Mouse (Mus musculus) heart, embryonic 16.5 days (tissue): ENCODE measurements at regions not wholly inside any gene's neighbourhood (a gene's known extent, or its start where the extent isn't known, plus 50 kb on each side); places are given as distances from the start of the nearest gene placed in this dataset.

Experiments
- ATAC-seq: fragments of 200-750 bp; cut with Nextera tagmentation; replicated peaks from 2 replicates; pipeline ENCODE4 v1.8.0; 2017; ENCODE audit warnings: moderate number of reproducible peaks; ENCODE audit not compliant: insufficient read depth, low FRiP score; ENCODE audit errors: extremely low read depth
- H3K27ac ChIP-seq: fragments of 300-500 bp; sonication (generic); 2 replicates; pipeline ENCODE4 v1.5.1; 2014; ENCODE audit warnings: mild to moderate bottlenecking, low read length, control low read depth, moderate library complexity
- H3K27me3 ChIP-seq: fragments of 300-500 bp; sonication (generic); 2 replicates; pipeline ENCODE4 v1.6.1; 2014; ENCODE audit warnings: low read length, mixed read lengths; ENCODE audit not compliant: control insufficient read depth, insufficient read depth
- H3K36me3 ChIP-seq: fragments of 300-500 bp; sonication (generic); 2 replicates; pipeline ENCODE4 v1.6.1; 2014; ENCODE audit not compliant: control insufficient read depth, insufficient read depth
- H3K4me1 ChIP-seq: fragments of 300-500 bp; sonication (generic); 2 replicates; pipeline ENCODE4 v1.6.1; 2014; ENCODE audit warnings: low read length, mixed read lengths; ENCODE audit not compliant: control insufficient read depth, insufficient read depth
- H3K4me2 ChIP-seq: fragments of 300-500 bp; sonication (generic); 2 replicates; pipeline ENCODE4 v1.6.1; 2014; ENCODE audit warnings: low read depth, mild to moderate bottlenecking, control low read depth, low read length
- H3K4me3 ChIP-seq: fragments of 300-500 bp; sonication (generic); 2 replicates; pipeline ENCODE4 v1.5.1; 2014; ENCODE audit warnings: mild to moderate bottlenecking, control low read depth, low read length
- H3K9ac ChIP-seq: fragments of 300-500 bp; sonication (generic); 2 replicates; pipeline ENCODE4 v1.6.1; 2014; ENCODE audit warnings: low read length, control low read depth
- H3K9me3 ChIP-seq: fragments of 300-500 bp; sonication (generic); replicated peaks from 2 replicates; pipeline ENCODE4 v1.6.1; 2016; ENCODE audit warnings: low read length; ENCODE audit not compliant: control insufficient read depth
- WGBS: fragments of 180-500 bp; shearing (Covaris S2); extraction: QIAGEN DNeasy Blood & Tissue Kit; methylation state at CpG from one replicate; pipeline ENCODE4 v1.1.7; 2014; 5-methylcytosine and 5-hydroxymethylcytosine counted together

- Histone ChIP-seq H3K36me3 (no peaks in the 10 kb centered on the region), H3K27ac (no peak overlapping the region), H3K9ac (no peak overlapping the region), H3K4me1 (peaks cover 2% of the 10 kb centered on the region), H3K27me3 (no peaks in the 10 kb centered on the region), H3K9me3 (no peaks in the 10 kb centered on the region), H3K4me3 (no peak overlapping the region), H3K4me2 (no peak overlapping the region)
- WGBS, result 76% methylated on average over 7 of the region's 7 CpGs
- no peak for ATAC-seq
Observed at GRCm38 (mm10) chr3:41234191-41234590, 151.3 kb upstream of the Pgrmc2 start.

DNA sequence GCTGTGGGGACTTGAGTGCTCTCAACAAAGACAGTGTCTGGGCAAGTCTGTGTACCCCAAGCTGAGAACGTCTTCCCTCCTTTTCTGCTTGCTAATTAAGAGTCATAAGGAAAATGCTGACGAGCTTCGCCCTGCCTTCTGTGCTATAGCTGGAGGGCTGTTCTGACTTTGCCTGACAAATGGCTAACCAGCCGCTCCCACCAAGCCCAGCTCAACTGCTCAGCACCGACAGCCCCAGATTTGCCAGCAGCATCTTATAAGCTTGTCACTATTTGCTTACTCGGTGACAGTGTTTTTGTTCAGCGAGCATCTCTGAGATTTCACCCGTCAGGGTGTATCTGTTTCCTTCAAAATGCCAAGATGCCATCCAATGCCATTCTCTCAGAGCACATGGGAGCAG lies 150.6 kb upstream of the Pgrmc2 start:
- no peaks in the 10 kb centered on the region for H3K27me3 ChIP-seq
- H3K27ac ChIP-seq, result no peak overlapping the region
- H3K4me3 ChIP-seq, result no peak overlapping the region
- H3K9me3 ChIP-seq, result no peaks in the 10 kb centered on the region
- ATAC-seq, result no peak
- H3K9ac ChIP-seq, result no peak overlapping the region
- H3K4me2 ChIP-seq, result no peak overlapping the region
- WGBS, result 83% methylated on average over 8 of the region's 8 CpGs
- H3K36me3 ChIP-seq, result no peaks in the 10 kb centered on the region
- peaks cover 8% of the 10 kb centered on the region for H3K4me1 ChIP-seq

DNA sequence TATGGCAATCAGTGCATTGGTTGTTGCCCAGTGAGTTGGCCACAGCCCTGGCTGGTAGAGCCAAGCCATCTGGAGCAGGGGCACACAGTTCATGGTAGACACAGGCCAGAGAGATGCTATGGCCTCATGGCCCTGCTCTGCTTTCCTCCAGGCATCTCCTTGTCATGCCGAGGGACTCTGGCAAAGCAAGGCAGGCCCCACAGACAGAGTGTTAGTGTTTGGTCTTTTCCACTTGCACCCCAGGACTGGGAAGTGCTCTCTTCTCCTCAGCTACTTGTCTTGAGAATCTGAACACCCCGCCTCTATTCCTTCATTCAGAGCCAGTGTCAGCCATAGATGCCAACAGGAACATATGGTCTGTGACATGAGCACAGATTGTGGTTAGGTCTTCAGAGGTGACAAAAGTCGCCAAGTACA lies 148.1 kb upstream of the Pgrmc2 start:
- Histone ChIP-seq H3K4me3 (no peak overlapping the region), H3K4me1 (peaks cover 10% of the 10 kb centered on the region), H3K4me2 (no peak overlapping the region), H3K9ac (no peak overlapping the region), H3K36me3 (no peaks in the 10 kb centered on the region), H3K27me3 (no peaks in the 10 kb centered on the region), H3K27ac (no peak overlapping the region), H3K9me3 (no peaks in the 10 kb centered on the region)
- WGBS, result 85% methylated on average over 3 of the region's 3 CpGs
- no peak for ATAC-seq

GRCm38 (mm10) chr3:41229493-41229892 lies 146.6 kb upstream of the Pgrmc2 start:
- H3K9me3 ChIP-seq, result no peaks in the 10 kb centered on the region
- WGBS, result 54% methylated on average over 2 of the region's 2 CpGs
- ATAC-seq, result no peak
- H3K9ac ChIP-seq, result no peak overlapping the region
- H3K27me3 ChIP-seq, result no peaks in the 10 kb centered on the region
- H3K4me2 ChIP-seq, result no peak overlapping the region
- no peak overlapping the region for H3K27ac ChIP-seq
- peaks cover 10% of the 10 kb centered on the region for H3K4me1 ChIP-seq
- H3K36me3 ChIP-seq, result no peaks in the 10 kb centered on the region
- no peak overlapping the region for H3K4me3 ChIP-seq

- H3K4me3 ChIP-seq, result no peak overlapping the region
- peak overlapping the region; percentile 52 for H3K4me2 ChIP-seq
- H3K36me3 ChIP-seq, result no peaks in the 10 kb centered on the region
- WGBS, result 14% methylated on average over 7 of the region's 7 CpGs
- ATAC-seq, result peak; percentile 89
- H3K4me1 ChIP-seq, result peaks cover 10% of the 10 kb centered on the region
- peaks cover 4% of the 10 kb centered on the region for H3K9me3 ChIP-seq
- peak overlapping the region; percentile 54 for H3K9ac ChIP-seq
- 0 out of 2 replicates have a peak overlapping the region, but pooled peaks have one; percentile 33 for H3K27ac ChIP-seq
- H3K27me3 ChIP-seq, result no peaks in the 10 kb centered on the region
Observed at GRCm38 (mm10) chr3:41228536-41228935, 145.7 kb upstream of the Pgrmc2 start.

GRCm38 (mm10) chr3:41220746-41221145 lies 137.9 kb upstream of the Pgrmc2 start:
- Histone ChIP-seq H3K4me3 (no peak overlapping the region), H3K4me2 (no peak overlapping the region), H3K4me1 (no peaks in the 10 kb centered on the region), H3K9me3 (peaks cover 4% of the 10 kb centered on the region), H3K27ac (no peak overlapping the region), H3K36me3 (no peaks in the 10 kb centered on the region), H3K27me3 (no peaks in the 10 kb centered on the region), H3K9ac (no peak overlapping the region)
- ATAC-seq, result no peak

DNA sequence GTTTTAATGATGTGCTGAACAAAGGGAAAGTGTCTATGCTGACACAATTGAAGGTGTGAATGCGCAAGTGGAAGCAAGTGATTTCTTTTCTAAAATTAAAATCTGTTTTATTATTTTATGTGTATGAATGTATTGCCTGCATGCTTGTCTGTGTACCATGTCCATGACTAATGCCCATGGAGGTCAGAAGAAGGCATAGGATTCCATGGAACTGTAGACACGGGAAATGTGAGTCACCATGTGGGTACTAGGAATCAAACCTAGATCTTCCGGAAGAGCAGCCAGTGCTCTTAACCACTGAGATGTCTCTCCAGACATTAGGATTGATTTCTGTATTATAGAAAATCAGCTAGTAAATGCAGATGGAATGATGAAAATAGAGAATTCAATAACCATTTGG lies 134.9 kb upstream of the Pgrmc2 start:
- Histone ChIP-seq H3K27ac (no peak overlapping the region), H3K27me3 (no peaks in the 10 kb centered on the region), H3K4me3 (no peak overlapping the region), H3K4me2 (no peak overlapping the region), H3K36me3 (no peaks in the 10 kb centered on the region), H3K9me3 (no peaks in the 10 kb centered on the region), H3K9ac (no peak overlapping the region), H3K4me1 (0 out of 2 replicates have a peak, but pooled peaks cover 3% of the 10 kb centered on the region)
- no peak for ATAC-seq
- 88% methylated on average over 3 of the region's 3 CpGs for WGBS

DNA sequence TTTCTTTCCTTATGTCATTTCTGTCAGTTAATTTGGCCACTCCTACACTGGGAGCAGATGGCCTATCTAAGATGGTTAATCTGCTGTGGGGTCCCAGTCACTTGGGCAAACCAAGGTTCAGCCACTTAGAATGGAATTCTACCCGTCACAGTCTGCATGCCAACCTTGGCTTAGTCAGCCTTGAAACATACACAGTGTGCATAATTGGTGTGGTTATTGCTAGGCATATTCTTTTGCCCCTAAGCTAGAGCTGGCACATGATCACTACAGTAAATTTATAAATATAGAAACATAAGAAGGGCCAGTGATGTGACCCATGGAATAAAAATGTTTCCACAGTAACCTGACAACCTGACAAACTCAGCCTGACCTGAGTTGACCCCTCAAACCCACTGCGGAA lies 130.7 kb upstream of the Pgrmc2 start:
- Histone ChIP-seq H3K9ac (no peak overlapping the region), H3K27me3 (no peaks in the 10 kb centered on the region), H3K4me2 (no peak overlapping the region), H3K9me3 (no peaks in the 10 kb centered on the region), H3K4me1 (0 out of 2 replicates have a peak, but pooled peaks cover 3% of the 10 kb centered on the region), H3K4me3 (no peak overlapping the region), H3K27ac (no peak overlapping the region), H3K36me3 (no peaks in the 10 kb centered on the region)
- ATAC-seq, result no peak
- WGBS, result 71% methylated on average over 2 of the region's 2 CpGs

DNA sequence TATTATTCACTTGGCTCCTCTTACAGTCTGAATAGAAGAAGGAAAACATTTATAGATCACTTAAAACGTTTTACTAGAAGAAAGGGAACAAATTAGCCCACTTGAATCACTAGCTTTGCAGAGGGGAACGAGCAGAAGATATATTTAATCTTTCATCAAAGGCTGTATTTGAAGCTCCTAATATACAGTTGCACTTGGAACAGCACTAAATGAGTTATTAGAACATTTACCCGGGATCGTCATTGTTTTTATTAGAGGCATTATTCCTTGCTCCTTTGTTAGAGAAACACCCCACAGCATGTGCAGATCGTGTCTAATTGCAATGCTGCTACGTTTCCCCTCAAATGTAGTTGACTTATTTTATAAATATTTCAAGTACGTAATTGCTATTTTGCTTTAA lies 127.5 kb upstream of the Pgrmc2 start:
- Histone ChIP-seq H3K9me3 (no peaks in the 10 kb centered on the region), H3K9ac (no peak overlapping the region), H3K27ac (no peak overlapping the region), H3K4me3 (no peak overlapping the region), H3K4me1 (0 out of 2 replicates have a peak, but pooled peaks cover 3% of the 10 kb centered on the region), H3K27me3 (no peaks in the 10 kb centered on the region), H3K36me3 (no peaks in the 10 kb centered on the region), H3K4me2 (no peak overlapping the region)
- 66% methylated on average over 7 of the region's 7 CpGs for WGBS
- no peak for ATAC-seq

DNA sequence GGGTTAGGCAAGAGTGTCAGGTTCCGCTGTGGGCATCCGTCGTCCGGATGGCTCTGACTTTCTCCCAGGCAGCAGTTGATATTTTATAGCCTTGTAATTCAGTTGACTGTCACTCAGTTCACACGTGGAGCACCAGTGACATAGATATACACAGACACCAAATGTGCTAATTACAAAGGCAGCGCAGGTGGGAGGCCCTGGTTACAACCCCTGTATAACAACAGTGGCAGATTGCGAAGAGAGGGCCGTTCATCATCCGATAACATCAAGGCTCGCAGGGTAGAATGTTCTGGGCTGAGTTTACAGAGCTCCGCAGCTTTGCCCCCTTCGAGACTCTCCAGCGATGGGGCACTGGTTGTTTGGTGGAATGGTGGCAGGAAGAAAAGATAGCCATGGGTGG lies 120.0 kb upstream of the Pgrmc2 start:
- Histone ChIP-seq H3K4me3 (no peak overlapping the region), H3K4me1 (peaks cover 13% of the 10 kb centered on the region), H3K27me3 (no peaks in the 10 kb centered on the region), H3K9ac (no peak overlapping the region), H3K36me3 (no peaks in the 10 kb centered on the region), H3K9me3 (no peaks in the 10 kb centered on the region), H3K27ac (no peak overlapping the region), H3K4me2 (no peak overlapping the region)
- ATAC-seq, result no peak
- 69% methylated on average over 13 of the region's 13 CpGs for WGBS
